Mouse (Mus musculus) thymus, postnatal 14 days (tissue): ENCODE data around the gene Sgip1.

Experiments
- DNase-seq: peaks from one replicate; pipeline ENCODE4 v3.0.0; 2021

The Sgip1 gene

GRCm38 (mm10) chr4:102979385-102979784, 238.3 kb downstream of the Sgip1 start:
- no peak for DNase-seq

GRCm38 (mm10) chr4:102981709-102982108, 240.6 kb downstream of the Sgip1 start:
- DNase-seq: no peak

GRCm38 (mm10) chr4:102986173-102986572, 245.1 kb downstream of the Sgip1 start:
- DNase-seq: peak; percentile 31

GRCm38 (mm10) chr4:102986917-102987316, 245.8 kb downstream of the Sgip1 start:
- DNase-seq: peak; percentile 78

- peak; percentile 24 for DNase-seq
Measured at GRCm38 (mm10) chr4:102987325-102987724, 246.2 kb downstream of the Sgip1 start.

GRCm38 (mm10) chr4:102987756-102988155, 246.7 kb downstream of the Sgip1 start:
- DNase-seq: peak; percentile 65

- DNase-seq: peak; percentile 67
Measured at GRCm38 (mm10) chr4:102988526-102988925, 247.4 kb downstream of the Sgip1 start.

GRCm38 (mm10) chr4:102989391-102989790, 248.3 kb downstream of the Sgip1 start:
- peak; percentile 63 for DNase-seq

- peak; percentile 63 for DNase-seq
Measured at GRCm38 (mm10) chr4:102990016-102990415, 248.9 kb downstream of the Sgip1 start.

GRCm38 (mm10) chr4:102990595-102991340, 249.7 kb downstream of the Sgip1 start:
- DNase-seq: peak; percentile 79

- peak; percentile 65 for DNase-seq
Measured at GRCm38 (mm10) chr4:102991685-102992084, 250.6 kb downstream of the Sgip1 start.

- peak; percentile 0 for DNase-seq
Measured at GRCm38 (mm10) chr4:103004681-103005080, 263.6 kb downstream of the Sgip1 start.

- peak; percentile 2 for DNase-seq
Measured at GRCm38 (mm10) chr4:103005190-103005945, 264.3 kb downstream of the Sgip1 start.

GRCm38 (mm10) chr4:103006266-103006665, 265.2 kb downstream of the Sgip1 start:
- peak; percentile 4 for DNase-seq

- DNase-seq: peak; percentile 48
Measured at GRCm38 (mm10) chr4:103006943-103007418, 265.9 kb downstream of the Sgip1 start.

- peak; percentile 53 for DNase-seq
Measured at GRCm38 (mm10) chr4:103010734-103011133, 269.6 kb downstream of the Sgip1 start.

- peak; percentile 72 for DNase-seq
Measured at GRCm38 (mm10) chr4:103011823-103012222, 270.7 kb downstream of the Sgip1 start.

GRCm38 (mm10) chr4:103013490-103013889, 272.4 kb downstream of the Sgip1 start:
- no peak for DNase-seq
